Mouse (Mus musculus): ENCODE measurements around the gene Tfap2b. TPM values are rescaled to one million over a fixed set of nuclear protein-coding genes. Genes with fewer than 3 reads are reported as not detected.

Gene Tfap2b
- polyA plus RNA-seq, 1 experiment from 2014 or later, result 0.23 TPM

Other genes starting within 250 kb of the Tfap2b start
- gene Tfap2d, start 105.9 kb upstream of the Tfap2b start, polyA plus RNA-seq (2014; fragmentation: Nextera tagmentation; extraction: Ambion mirVana), result not detected in 2 replicates